Mouse (Mus musculus) retina, postnatal 7 days (tissue): ENCODE data around the gene Klrb1f.
A peak's percentile ranks its signal among the peaks of the same experiment; 100 is the strongest.
"Not testable (repeated sequence)": the region's sequence is repeated elsewhere in the genome, so short reads cannot be mapped to it uniquely, and the experiment has no call there.

Experiments
- DNase-seq: peaks from one replicate; pipeline ENCODE4 v3.0.0-alpha.2; 2012; ENCODE audit warnings: low read depth, low spot score

The Klrb1f gene

DNA sequence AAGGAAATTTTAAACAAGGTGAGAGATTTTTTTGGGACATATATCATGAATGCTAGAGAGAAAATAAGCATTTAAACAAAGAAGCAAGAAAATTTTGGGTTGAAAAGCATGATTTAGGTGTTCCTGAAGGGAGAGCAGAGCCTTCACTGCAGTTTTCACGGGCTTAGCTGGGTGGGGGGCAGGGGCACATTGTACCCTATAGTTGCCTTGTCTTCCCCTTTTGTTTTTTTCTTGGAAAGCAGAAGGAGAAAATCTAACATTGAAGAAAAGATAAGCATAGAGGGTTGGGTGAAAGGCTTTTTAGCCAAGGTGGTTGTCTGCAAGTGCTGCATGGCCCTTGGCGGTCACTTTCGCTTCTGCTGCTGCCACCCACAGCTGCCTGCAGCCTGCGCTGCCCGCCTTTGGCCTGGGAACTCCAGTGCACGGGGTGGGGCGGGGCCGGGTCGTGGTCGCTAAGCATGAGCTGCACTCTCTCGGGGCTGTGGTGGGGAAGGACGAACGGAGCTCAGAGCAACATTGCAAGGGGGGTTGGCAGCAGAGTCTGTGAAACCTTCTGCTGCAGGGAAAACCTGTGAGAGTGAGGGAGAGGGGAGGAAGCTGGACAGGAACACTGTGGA is 3.3 kb downstream of the Klrb1f start:
- peak; percentile 24 for DNase-seq

DNA sequence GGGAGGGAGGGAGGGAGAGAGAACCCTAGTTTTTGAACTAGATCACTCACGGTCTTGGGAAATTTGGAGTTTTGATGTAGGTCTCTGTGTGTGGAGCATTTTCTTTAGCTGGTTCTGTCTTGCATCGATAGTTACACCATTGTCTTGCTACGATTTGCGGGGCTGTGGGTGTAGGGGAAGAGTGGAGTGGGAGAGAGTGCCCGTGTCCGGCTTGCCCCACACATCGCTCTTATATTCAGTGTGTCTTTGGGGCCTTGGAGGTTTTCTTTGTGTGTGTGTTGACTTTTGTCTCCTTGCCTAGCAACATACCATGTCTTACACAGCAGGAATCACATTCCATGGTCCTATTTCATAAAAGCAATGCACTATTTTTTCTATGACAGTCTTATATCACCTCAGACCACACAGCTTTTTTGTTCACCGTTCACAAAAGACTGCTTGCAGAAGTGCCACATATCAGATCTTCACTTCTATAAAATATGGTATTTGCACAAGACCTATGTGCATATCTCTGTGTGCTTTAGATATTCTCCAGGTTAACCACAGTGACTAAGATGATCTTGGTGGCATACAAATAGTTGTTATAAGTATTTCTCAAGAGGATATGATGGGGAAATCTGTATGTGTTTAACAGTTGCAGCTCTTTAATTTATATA is 4.0 kb downstream of the Klrb1f start:
- DNase-seq: no peak

DNA sequence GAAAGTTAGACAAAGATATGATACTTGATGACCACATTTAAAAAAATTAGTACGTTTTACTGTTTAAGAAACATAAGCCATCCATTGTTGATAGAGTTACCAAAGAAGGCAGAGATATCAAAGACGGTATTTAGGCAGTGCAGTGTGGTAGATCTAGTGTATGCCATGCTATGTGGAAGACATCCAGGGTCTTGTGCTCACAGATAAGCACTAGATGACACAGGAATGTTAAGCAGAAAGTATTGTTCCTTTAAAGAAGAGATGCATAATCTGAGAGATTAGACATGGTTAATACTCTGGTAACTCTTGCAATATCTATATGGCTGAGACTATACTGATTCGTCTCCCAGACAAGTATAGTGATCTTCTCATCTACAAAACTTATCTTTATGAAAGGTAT is 5.4 kb downstream of the Klrb1f start:
- no peak for DNase-seq

DNA sequence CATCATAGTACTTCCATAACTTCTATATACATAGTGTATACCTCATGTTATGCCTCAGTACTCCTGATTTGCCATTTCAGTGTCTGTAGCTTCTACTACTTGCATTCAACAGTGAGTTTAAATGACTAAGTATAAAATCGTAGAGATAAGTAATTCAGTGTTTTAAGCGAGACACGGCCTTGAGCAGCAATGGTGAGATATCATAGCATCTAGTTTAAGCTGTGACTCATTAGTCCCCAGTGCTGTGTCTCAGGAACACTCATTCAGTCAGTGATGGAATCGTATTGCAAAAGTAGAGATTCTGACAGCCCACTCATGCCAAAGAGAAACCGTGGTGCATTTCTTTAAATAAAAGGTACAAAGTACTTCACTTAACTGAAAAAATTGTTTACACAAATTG is 6.0 kb downstream of the Klrb1f start:
- DNase-seq: no peak

DNA sequence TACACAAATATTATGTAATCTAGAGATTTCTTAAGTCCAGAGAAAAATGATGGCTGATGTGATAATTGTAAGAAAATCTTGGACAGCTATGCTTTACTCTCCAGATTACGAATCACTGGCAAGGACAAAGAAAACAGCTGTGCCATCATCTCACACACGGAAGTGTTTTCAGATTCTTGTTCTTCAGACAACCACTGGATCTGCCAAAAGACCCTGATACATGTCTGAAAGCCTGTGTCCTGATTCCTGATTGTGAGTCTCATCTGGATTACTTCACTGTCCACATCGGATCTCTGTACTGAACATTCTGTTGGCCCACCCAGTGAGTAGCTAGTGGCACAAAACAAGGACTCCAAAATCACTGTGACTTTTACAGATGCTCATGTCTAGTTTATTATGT is 10.5 kb downstream of the Klrb1f start:
- DNase-seq: no peak

DNA sequence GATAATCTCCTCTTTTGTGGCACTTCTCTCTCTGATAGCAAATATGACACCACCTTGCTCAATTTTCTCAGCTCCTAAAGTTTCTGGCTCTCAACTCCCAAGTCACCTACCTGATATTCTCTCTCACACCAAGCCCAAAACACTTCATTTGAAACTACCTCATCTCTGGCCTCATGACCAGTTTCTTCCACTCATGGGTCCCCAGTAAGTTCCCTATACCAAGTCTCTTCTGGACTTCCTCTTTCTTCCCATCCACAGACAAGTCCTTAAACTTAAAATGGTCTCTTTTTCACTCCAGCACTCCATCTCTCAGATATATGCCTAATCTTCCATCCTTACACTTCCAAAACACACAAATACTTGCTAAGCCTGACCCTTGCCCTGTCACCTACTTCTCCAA is 12.3 kb downstream of the Klrb1f start:
- DNase-seq: no peak

DNA sequence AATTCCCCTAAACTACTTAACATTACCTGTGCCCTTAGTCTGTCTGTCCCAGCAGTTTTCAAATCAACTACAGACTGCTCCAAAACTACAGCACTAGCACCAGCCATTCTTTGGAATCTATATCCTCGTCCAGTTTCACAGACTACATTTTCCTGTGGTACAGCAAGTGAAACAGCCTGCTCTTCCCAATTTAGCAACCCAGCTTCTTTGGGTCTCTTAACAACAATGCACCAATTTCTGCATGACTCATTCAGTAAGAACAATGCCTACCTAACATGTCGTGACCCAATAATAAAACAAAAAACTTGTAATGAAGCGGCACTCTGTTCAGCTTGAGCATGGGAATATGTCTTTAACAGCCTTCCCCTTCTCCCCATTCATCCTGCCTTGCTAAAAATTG is 19.7 kb downstream of the Klrb1f start:
- DNase-seq: no peak

DNA sequence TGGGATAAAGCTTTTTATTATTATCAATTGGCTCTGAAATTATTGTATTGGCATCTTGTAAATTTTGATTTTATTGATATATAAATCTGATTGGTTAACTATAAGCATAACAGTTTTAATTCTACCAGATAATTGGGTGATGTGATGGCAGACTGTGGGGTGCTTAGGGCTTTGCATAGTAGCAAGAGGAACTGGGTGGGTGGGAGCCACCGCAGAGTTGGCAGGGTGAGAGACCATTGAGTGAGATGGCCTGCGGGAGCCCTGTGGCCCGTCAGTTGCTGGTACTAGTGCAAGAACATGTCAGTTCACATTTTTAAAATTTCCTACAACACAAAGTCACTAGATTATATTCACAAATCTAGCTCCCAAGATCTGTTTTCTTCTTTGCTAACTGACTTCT is 20.2 kb downstream of the Klrb1f start:
- DNase-seq: no peak

DNA sequence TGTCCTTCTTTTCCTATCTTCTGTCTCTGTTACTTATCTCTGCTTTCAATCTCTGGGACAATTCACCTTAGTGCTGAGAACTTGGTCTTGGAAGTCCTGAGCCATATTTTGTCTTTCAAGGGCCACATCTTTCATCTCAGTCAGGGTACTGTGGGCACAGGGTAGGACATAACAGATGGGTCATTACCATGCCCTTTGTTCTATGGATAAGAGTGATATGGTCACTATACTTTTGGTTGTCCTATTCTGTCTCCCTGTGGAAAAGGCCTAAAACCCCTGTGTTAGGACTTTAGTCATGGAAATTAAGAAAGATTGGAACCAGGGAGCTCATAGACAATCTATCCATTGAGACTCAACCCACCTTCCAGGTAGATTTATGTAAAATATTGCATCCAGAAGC is 20.8 kb downstream of the Klrb1f start:
- no peak for DNase-seq

DNA sequence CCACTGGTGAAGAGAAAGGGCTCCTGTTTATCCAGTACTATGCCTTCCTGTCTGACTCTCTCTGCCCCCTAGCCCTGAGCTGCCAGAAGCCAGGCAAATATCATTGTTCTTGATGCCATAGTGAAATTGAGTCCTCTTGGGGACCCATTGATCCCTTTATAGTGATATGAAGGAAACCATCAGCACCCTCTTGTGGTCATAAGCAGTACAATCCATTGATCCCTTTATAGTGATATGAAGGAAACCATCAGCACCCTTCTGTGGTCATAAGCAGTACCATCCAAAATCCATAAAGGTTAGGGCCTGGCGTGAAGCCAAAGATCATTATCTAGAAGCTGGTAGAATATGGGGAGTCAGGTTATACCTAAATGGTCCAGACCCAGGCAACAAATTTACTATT is 21.3 kb downstream of the Klrb1f start:
- peak; percentile 29 for DNase-seq

DNA sequence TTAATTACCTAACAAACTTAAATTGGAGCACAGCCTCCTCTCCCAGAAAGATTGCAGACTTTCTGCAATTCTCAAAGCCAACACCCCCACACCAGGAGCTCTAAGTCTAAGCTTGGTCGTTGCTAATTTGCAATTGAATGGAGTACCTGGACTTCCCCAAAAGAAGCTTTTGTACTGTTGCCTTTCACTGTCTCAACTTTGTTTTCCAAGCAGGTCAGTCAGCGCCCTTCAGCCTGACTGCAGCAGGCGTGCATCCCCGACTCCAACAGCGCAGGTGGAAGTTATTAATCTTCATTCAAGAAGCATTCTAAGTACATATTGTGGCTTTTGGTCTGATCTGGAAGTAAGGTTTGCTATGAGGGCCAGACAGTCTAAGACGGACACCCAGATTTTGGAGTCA is 39.4 kb downstream of the Klrb1f start:
- DNase-seq: no peak

DNA sequence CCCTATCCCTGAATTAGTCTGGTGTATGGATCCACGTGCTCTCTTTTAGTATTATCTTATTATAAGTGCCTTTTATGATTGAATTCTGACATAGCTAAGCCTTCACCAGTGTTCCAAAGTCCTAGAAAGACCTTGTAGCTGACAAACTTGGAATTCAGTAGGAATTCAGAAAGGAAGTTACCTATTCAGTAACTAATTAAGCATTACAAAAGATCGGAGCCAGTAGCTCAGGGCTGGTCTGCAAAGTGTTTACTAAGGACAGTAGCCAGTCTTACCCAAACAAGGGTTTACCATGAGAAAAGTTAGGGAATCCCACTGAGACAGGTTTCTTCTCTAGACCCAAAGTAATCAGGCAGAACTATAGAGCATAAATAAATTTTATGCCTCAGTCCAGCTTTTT is 40.3 kb downstream of the Klrb1f start:
- DNase-seq: not testable (repeated sequence)

DNA sequence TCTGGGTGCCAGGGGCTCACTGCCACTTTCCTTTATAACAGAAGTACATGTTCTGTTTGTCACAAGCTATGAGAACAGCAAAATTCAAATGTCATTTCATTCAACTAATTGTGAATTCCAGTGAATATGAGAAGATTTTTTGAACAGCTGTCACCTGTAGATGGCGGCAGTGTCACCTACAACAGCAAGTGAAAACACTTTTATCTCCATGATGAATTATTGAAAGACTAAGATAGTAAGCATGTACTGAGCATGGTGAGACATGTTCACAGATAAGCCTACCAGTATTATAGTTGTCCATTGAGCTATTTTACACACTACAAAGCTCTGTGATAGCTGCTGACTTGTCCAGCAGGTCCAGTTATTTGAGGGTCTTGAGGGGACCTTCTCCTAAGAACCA is 42.5 kb downstream of the Klrb1f start:
- DNase-seq: no peak

DNA sequence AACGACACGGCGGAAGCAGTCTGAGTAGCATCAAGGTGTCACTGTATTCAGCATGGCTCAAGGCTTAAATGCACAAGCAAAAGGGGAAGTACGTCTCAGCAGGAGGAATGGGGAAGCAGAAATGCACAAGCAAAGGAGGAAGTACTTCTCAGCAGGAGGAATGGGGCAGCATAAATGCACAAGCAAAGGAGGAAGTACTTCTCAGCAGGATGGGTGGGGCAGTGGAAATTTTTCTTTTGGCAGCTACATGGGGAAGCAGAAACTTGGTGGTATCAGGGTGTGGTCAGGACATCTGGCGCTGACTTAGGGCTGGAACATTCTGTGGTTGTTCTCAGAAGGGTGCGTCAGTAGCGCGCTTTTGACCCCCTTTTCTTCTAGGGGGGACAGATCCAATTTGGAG is 42.9 kb downstream of the Klrb1f start:
- not testable (repeated sequence) for DNase-seq

DNA sequence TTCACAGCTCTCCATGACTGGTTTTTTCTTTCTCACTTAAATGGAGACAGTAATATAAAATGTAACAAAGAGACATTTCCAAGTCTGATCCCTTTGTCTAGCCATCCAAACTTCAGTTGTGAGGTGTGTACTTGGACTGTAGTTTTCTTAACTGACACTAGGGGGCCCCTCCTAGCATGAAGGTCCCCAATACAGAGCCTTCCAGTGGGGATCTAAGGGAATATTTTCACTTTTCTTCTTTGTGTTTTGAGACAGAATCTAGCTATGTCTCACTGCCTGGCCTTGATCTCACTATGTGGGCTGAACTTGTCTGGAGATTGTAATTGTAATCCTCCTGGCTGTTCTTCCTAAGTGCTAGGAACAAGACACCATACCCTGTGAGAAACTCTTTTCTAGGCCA is 49.5 kb downstream of the Klrb1f start:
- no peak for DNase-seq

DNA sequence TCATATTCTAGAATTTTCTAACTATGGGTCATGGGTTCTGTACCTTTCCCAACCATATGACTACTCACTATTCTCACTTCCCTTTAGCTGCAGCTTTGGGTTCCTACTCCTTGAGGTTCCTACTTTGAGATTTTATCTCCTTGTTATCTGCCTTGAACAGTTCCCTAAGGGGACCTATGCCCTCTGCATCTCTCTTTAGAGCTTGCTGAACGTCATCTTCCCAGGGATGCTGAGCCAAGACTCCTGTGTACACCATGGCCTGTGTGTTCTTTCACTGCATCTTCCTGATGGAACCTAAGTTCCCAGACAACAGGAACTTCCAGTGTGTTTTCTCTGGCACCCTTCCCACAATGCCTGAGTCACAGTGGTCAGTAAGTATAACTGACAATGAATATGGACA is 52.2 kb downstream of the Klrb1f start:
- no peak for DNase-seq

DNA sequence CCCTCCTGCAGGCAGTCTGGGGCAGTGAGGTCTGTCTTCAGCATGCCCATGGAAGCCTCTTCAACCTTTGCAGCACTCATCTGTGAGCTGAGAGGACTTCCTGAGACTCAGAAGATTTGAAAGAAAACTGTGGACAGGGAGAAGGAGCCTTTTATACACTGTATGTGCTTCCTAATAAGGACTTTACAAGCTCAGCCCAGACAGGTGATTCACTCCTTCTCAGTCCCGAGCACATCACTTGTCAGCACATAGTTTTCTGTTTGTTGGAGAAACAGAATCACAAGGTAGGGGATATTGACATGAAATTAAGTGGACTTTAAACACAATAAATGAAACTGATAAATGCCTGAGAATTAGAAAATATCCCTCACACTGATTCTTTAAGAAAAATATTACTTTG is 55.1 kb downstream of the Klrb1f start, which contains the start of gene Clec2e:
Clec2e (minus strand) TSS at position 120 of the 400 bp plus-strand sequence.
- DNase-seq: not testable (repeated sequence)

DNA sequence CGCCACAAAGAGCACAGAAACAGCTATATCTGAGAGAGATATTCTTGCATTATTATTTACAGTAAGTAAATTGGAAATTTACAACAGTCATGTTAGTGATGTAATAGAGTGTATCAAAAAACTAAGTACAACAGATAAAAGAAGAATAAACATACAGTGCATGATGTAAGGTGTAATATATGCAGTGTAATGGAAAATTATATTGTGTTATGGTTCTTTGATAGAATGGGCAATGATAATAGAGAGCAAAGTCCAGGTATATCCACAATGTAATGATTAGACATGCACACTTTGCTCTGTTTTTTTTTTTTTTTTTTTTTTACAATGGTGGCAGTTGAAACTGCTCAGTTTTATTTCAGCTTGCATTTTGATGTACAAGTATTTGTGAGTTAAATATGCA is 55.9 kb downstream of the Klrb1f start:
- no peak for DNase-seq

DNA sequence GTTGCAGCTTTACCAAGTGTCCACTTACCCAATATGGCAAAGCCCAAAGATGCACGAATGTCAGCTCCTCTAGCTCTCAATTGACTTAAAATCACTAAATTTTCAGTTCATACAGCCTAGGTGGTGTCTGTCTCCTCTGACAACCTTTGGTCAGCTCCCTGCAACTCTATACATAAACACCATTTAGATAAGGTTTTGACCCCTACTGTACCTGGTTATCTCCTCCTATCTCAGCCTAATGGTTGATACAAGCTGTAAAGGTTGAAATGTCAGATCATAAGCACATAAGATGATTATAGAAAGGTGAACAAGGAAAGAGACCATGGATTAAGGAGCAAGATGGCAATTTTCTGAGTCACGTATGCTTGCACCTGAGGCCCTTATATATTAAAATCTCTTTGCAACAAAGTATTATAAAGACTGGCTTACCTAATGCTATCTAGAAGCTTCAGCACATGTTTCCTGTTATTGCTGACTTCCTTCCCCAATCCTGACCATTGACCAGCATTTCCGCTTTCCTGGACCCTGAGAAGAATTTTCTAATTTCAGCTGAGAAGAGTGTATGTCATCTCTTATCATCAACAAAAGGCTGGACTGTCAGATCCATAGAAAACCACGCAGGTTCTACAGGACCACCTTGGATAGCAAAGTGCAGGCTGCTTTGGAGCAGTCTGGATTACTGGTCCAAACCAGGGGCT is 57.3 kb downstream of the Klrb1f start:
- DNase-seq: no peak
